Mouse (Mus musculus) brain, embryonic 14.5 days (tissue): Measurements from ENCODE around the gene Lrrc46.

Experiments
- CTCF ChIP-seq: fragments of 200-500 bp; IDR thresholded peaks from 2 replicates; pipeline ENCODE4 v1.5.1; 2012; ENCODE audit warnings: inconsistent platforms, mild to moderate bottlenecking, moderate library complexity, borderline replicate concordance; ENCODE audit not compliant: insufficient read depth, insufficient read length; ENCODE audit errors: extremely low read depth
- POLR2A ChIP-seq: fragments of 200-500 bp; IDR thresholded peaks from 2 replicates; pipeline ENCODE4 v1.6.1; 2012; ENCODE audit warnings: mild to moderate bottlenecking, inconsistent platforms, borderline replicate concordance; ENCODE audit not compliant: poor library complexity, insufficient read depth, insufficient read length, severe bottlenecking; ENCODE audit errors: extremely low read depth

DNA sequence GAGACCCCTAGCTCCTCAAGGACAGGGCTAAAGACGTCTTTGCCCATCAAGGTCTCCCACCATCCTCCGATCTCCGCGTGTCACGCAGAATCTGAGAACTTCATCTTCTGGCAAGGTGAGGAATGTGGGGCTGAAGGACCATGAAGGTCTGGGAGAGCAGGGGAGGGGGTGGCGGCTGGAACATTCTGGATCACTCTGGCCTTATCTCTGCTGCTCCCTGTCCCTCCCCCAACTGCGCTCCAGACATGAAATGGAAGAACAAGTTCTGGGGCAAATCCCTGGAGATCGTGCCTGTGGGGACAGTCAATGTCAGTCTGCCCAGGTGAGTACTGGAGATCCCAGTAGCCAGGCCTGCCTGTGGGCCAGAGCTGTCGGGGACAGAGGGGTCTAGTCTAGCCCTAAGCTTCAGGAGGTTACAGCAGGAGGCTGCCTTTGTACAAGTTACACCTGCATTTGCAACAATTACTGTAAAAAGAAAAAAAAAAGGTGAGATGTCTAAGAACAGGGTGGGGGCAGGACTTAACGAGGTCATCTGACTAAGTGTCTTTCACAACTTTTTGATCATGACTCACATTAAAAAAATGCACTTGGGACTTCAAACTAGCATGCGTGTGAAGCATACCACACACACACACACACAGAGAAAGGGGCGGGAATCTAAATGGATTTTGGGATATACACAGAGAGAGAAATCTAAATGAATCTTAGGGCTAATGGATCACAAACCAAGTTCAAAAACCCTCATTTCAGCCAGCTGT, 24.5 kb upstream of the Lrrc46 start:
- TF ChIP-seq POLR2A (no peak), CTCF (no peak)
